Mouse (Mus musculus) lung, embryonic 15.5 days (tissue): ENCODE results near the gene Gclm. TPM values are rescaled to one million over a fixed set of nuclear protein-coding genes. Genes with fewer than 3 reads are reported as not detected.

Experiments used
- ATAC-seq: fragments of 200-750 bp; cut with Nextera tagmentation; 2 replicates; pipeline ENCODE4 v1.8.0; 2017; ENCODE audit warnings: moderate number of reproducible peaks, borderline replicate concordance; ENCODE audit not compliant: low FRiP score, low TSS enrichment; ENCODE audit errors: extremely low read depth
- H3K27ac ChIP-seq: fragments of 300-500 bp; sonication (generic); 2 replicates; pipeline ENCODE4 v1.5.1; 2015; ENCODE audit warnings: moderate library complexity, mild to moderate bottlenecking, inconsistent platforms
- H3K27me3 ChIP-seq: fragments of 300-500 bp; sonication (generic); 2 replicates; pipeline ENCODE4 v1.6.1; 2015; ENCODE audit warnings: inconsistent platforms
- H3K36me3 ChIP-seq: fragments of 300-500 bp; sonication (generic); 2 replicates; pipeline ENCODE4 v1.6.1; 2015; ENCODE audit warnings: inconsistent platforms
- H3K4me1 ChIP-seq: fragments of 300-500 bp; sonication (generic); 2 replicates; pipeline ENCODE4 v1.6.1; 2015; ENCODE audit warnings: inconsistent platforms
- H3K4me2 ChIP-seq: fragments of 300-500 bp; sonication (generic); 2 replicates; pipeline ENCODE4 v1.6.1; 2015; ENCODE audit warnings: inconsistent platforms, mild to moderate bottlenecking, moderate library complexity
- H3K4me3 ChIP-seq: fragments of 300-500 bp; sonication (generic); 2 replicates; pipeline ENCODE4 v1.5.1; 2015; ENCODE audit warnings: mild to moderate bottlenecking, inconsistent platforms
- H3K9ac ChIP-seq: fragments of 300-500 bp; sonication (generic); 2 replicates; pipeline ENCODE4 v1.6.1; 2015; ENCODE audit warnings: inconsistent platforms
- H3K9me3 ChIP-seq: fragments of 300-500 bp; sonication (generic); 2 replicates; pipeline ENCODE4 v1.6.1; 2016; ENCODE audit warnings: inconsistent platforms
- WGBS: fragments of 180-500 bp; shearing (Covaris S2); methylation state at CpG from one replicate; pipeline ENCODE4 v1.1.7; 2015; 5-methylcytosine and 5-hydroxymethylcytosine counted together
- polyA plus RNA-seq: library from polyadenylated mRNA; unstranded; fragments of >200 nt; fragmentation: Nextera tagmentation; extraction: Ambion mirVana; gene quantifications from 2 replicates; pipeline ENCODE4 v1.2.1, GENCODE M21; 2015

The Gclm gene
- 90.6 and 103 TPM in 2 replicates for polyA plus RNA-seq

DNA sequence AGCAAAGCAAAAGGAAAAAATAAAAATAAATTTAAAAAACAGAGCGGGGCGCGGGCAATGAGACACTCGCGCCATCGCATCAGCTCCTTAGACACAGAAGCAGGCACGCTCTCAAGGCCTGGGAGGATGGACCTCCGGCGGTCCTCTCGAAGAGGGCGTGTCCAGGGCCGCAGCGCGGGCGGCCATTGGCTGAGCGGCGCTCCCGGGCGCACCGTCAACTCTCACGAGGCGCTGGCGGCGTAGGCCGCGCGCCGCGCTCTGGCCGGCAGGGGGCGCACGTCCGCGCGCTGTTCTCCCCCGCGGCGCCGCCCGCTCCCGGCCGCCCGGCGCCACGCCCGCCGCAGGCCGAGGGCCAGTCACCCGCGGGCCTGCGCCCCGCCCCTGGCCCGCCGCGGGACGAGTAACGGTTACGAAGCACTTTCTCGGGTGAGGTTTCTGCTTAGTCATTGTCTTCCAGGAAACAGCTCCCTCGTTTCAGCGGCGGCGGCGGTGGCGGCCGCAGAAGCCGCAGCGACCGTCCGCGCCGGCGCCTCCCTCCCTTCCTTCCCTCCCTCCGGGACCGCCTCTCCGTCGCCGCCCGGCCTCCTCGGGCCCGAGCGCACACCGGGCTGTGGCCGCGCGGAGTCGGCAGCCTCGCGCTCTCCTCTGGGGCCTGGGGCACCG, at the start of gene Gclm:
Gene Gclm, plus strand, starts transcription at position 343 of the 663 bp plus-strand sequence.
- Histone ChIP-seq H3K4me3 (peak within 1 kb of the TSS; percentile 99), H3K36me3 (no peaks in the 10 kb centered on the region), H3K9me3 (no peaks in the 10 kb centered on the region), H3K9ac (peak within 1 kb of the TSS; percentile 90), H3K4me1 (peaks cover 19% of the 10 kb centered on the region), H3K4me2 (peak within 1 kb of the TSS; percentile 86), H3K27me3 (no peaks in the 10 kb centered on the region), H3K27ac (peak within 1 kb of the TSS; percentile 94)
- under 1% methylated on average over 77 of the region's 90 CpGs for WGBS
- ATAC-seq, result peak; percentile 96

DNA sequence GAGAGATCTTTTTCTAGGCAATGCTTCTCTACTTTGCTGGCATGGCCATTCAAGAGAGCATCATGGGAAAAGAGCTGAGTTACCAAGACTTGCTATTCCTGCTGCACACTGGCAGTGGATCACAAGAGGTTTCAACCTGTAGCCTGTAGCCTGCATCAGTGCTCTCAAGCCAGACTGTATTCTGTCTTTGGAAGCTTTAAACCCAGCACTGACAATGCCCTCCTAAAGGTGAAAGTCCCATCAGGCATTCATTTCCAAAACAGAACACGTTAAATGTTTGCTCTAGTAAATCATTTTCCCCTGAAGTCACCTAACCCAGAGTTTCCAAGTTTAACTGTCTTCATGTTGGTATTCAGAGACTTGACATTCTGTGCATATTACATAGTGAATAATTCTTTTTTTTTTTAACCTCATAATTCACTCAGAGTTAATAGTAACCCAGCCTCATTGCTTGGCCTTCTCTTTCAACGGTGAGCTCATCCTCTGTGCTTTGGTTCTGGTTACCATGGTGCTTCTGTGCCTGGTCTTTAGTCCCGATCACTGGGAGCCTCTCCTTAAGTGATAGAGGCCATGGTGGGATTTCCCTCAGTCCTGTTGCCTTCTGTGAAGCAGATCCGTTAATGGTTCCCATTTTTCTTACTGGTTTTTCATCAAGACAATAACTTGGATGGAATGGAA, 48.6 kb upstream of the Gclm start:
- no peaks in the 10 kb centered on the region for H3K27me3 ChIP-seq
- no peak for ATAC-seq
- no peak overlapping the region for H3K4me3 ChIP-seq
- no peaks in the 10 kb centered on the region for H3K9me3 ChIP-seq
- no peak overlapping the region for H3K27ac ChIP-seq
- 74% methylated on average over 4 of the region's 4 CpGs for WGBS
- H3K9ac ChIP-seq, result no peak overlapping the region
- no peak overlapping the region for H3K4me2 ChIP-seq
- H3K4me1 ChIP-seq, result peaks cover 15% of the 10 kb centered on the region
- H3K36me3 ChIP-seq, result no peaks in the 10 kb centered on the region

DNA sequence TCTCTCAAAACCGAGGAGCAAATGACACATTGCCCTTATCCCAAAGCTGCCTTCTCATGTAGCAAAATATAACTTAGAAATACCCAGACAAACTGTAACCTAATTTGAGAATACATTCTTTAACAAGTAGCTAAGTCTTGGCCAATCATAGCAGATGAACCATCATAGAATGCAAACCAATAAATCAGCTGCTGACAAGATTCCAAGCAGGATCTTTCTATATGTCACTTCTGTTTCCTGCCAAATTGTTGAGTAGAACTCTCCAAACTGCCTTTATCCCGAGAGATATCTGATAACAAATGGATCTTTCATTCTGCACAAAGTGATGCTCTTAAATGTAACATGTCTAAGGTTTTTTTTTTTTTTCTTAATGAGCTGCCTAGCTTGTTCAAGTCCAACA, 46.8 kb upstream of the Gclm start:
- peak; percentile 52; the same call in 1 of the 2 replicates for ATAC-seq
- 38% methylated on average over 2 of the region's 2 CpGs for WGBS
- Histone ChIP-seq H3K9me3 (no peaks in the 10 kb centered on the region), H3K27me3 (no peaks in the 10 kb centered on the region), H3K9ac (no peak overlapping the region), H3K27ac (peak overlapping the region; percentile 91), H3K4me1 (peaks cover 11% of the 10 kb centered on the region), H3K36me3 (no peaks in the 10 kb centered on the region), H3K4me2 (no peak overlapping the region), H3K4me3 (no peak overlapping the region)

DNA sequence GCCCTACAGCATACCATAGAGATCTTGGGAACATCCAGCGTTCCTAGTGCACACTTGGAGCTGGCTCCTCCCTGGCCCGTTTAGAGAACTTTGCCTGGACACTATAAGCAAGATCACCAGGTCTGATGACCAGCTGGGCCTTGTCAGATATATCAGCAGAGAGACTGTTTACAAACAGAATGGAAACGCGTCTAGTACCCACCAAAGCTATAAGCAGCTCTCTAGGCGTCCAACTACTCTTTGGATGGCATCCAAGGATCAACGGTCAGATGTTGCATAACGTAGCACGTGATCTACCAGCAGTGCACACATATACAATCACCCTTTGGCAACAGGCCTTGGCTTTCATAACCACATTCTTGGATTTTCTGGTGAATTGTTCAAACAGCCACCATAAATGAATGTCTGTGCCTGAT, 46.4 kb upstream of the Gclm start:
- ATAC-seq, result peak; percentile 95
- peak overlapping the region; percentile 91 for H3K27ac ChIP-seq

DNA sequence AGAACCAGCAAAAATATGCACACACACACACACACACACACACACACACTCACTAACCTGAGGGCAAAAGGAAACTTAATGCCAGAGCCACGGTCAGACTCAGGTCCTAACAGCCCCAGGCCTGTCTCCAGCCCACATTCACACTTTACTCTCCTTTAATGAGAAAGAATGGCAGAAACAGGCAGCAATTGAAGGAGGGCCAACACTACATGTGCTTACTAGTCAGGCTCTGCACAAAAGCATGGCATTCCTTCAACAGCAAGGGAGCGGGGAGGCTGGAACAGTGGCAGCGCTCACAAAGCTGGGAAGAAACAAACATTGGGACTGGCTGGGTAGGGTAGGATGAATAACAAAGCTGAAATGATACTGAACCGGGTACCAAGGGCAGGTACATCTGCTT, 45.8 kb upstream of the Gclm start:
- H3K4me3 ChIP-seq, result no peak overlapping the region
- 80% methylated on average over 4 of the region's 4 CpGs for WGBS
- no peaks in the 10 kb centered on the region for H3K9me3 ChIP-seq
- H3K9ac ChIP-seq, result no peak overlapping the region
- no peaks in the 10 kb centered on the region for H3K36me3 ChIP-seq
- peak overlapping the region; percentile 91 for H3K27ac ChIP-seq
- no peak overlapping the region for H3K4me2 ChIP-seq
- peaks cover 11% of the 10 kb centered on the region for H3K4me1 ChIP-seq
- no peaks in the 10 kb centered on the region for H3K27me3 ChIP-seq
- no peak for ATAC-seq

More for the DNA sequence above, 46.4 kb upstream of the Gclm start:
- Histone ChIP-seq H3K9me3 (no peaks in the 10 kb centered on the region), H3K9ac (no peak overlapping the region), H3K4me3 (no peak overlapping the region), H3K36me3 (no peaks in the 10 kb centered on the region), H3K4me1 (peaks cover 11% of the 10 kb centered on the region), H3K4me2 (no peak overlapping the region), H3K27me3 (no peaks in the 10 kb centered on the region)
- WGBS, result 23% methylated on average over 8 of the region's 8 CpGs

DNA sequence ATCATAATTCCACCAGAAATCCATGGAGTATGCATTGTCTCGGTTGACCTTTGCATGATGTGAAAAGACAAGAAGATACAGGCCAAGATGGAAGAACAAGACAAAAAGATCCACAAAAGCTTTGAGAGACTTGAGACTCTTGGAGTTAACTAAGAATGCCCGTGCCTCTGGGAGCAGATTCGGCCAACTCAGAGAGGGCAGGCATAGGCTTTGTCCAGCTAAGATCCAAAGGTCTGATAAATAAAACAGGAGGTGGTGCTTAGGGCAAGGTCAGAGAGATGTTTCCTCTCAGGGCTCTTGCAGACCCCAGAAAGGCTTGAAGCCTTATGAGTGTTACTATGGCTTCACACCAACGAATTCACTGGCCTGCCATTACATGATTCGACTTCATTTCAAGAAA, 45.3 kb upstream of the Gclm start:
- no peak for ATAC-seq
- H3K9ac ChIP-seq, result no peak overlapping the region
- H3K27me3 ChIP-seq, result no peaks in the 10 kb centered on the region
- 85% methylated on average over 5 of the region's 5 CpGs for WGBS
- H3K36me3 ChIP-seq, result no peaks in the 10 kb centered on the region
- peaks cover 11% of the 10 kb centered on the region for H3K4me1 ChIP-seq
- H3K27ac ChIP-seq, result peak overlapping the region; percentile 91
- H3K4me3 ChIP-seq, result no peak overlapping the region
- H3K9me3 ChIP-seq, result no peaks in the 10 kb centered on the region
- H3K4me2 ChIP-seq, result no peak overlapping the region

DNA sequence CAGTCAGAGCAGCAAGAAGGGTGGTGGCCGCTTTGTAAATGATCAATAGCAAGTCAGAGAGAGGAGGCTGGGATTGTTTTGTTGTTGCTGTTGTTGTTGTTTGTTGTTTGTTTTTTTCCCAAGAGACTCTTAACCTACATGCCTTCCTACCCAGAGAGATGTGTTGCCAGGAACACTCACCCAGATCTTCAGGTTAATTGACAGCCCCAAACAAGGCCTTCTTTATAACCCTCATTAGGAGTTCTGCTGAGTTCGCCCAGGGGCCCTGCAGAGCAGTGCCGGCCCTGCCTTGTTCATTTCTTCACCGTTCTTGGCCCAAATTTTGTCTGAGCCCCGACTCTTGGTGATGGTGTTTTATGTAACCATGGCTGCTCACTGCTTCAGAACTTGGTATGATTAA, 44.9 kb upstream of the Gclm start:
- Histone ChIP-seq H3K4me3 (no peak overlapping the region), H3K9me3 (no peaks in the 10 kb centered on the region), H3K27me3 (no peaks in the 10 kb centered on the region), H3K4me1 (peaks cover 11% of the 10 kb centered on the region), H3K4me2 (no peak overlapping the region), H3K9ac (no peak overlapping the region), H3K27ac (peak overlapping the region; percentile 91; the same call in 1 of the 2 replicates), H3K36me3 (no peaks in the 10 kb centered on the region)
- WGBS, result 83% methylated on average over 5 of the region's 5 CpGs
- ATAC-seq, result no peak

DNA sequence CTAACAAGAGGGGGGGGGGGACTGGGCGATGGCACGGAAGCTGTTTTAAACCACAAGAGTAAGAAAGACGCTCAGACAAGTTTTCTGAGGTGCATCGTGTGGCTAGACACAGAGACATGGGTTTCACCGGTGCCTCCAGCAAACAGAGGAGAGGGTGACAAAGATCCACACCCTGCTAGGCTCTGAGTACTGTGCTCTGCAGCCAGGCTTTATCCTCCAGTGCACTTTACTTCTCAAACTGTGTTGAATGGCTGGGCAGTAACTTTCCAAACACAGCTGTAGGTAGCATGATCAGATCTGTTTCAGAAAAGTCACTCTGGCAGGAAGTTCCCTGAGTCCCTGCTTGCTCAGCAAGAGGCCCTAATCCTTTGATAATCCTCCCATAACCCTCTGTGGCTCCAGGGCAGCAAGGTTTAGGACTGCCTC, 43.0 kb upstream of the Gclm start:
- H3K9ac ChIP-seq, result no peak overlapping the region
- no peaks in the 10 kb centered on the region for H3K9me3 ChIP-seq
- no peaks in the 10 kb centered on the region for H3K27me3 ChIP-seq
- H3K27ac ChIP-seq, result no peak overlapping the region
- ATAC-seq, result no peak
- peaks cover 11% of the 10 kb centered on the region for H3K4me1 ChIP-seq
- 28% methylated on average over 5 of the region's 5 CpGs for WGBS
- no peak overlapping the region for H3K4me3 ChIP-seq
- H3K36me3 ChIP-seq, result no peaks in the 10 kb centered on the region
- no peak overlapping the region for H3K4me2 ChIP-seq

DNA sequence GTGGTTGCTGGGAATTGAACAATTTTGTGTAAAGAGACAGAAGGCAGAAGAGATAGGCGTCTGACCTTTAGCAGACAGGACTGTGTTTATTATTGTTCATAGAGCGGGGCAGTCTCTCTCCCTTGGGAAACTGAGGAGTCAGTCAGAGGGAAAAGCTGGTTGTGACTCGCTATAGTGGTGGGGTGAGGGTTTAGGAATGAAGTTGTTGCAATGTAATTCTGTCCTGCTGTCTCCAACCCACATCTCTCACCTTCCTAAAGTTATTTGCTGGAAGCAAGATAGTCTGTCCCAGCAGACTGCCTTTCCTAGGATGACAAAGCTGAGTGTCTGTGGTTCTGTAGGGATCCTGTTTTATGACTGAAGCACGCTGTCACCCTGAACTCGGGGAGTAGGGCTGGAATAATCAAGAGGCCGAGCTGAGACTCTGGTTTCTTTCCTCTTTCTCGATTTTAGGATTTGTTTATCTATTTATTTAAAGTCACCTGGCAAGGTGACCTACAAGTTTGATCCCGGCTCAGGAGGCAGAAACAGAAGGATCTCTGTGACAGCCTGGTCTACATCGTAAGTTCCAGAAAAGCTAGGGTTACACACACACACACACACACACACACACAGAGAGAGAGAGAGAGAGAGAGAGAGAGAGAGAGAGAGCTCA, 41.6 kb upstream of the Gclm start:
- Histone ChIP-seq H3K27me3 (no peaks in the 10 kb centered on the region), H3K4me3 (no peak overlapping the region), H3K9ac (no peak overlapping the region), H3K4me1 (peaks cover 11% of the 10 kb centered on the region), H3K36me3 (no peaks in the 10 kb centered on the region), H3K27ac (no peak overlapping the region), H3K4me2 (no peak overlapping the region), H3K9me3 (no peaks in the 10 kb centered on the region)
- 63% methylated on average over 9 of the region's 9 CpGs for WGBS
- no peak for ATAC-seq

DNA sequence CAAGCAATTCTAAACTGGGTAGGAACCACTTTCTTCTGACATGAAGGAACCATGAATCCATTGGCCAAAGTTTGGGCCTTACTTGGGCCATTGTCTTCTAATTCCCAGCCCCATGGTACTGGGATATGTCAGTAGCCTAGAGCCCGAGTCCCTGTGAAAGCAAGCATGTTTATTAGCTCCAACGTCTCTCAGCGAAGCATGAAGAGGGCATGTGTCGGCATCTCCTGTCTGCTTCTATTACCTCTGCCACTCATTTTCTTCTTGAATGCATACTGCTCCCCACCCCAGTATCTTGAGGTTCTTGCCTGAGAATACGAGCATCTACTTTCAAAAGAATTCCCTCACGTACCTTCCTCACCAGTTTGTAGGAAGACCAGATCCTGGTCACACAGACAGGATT, 39.6 kb upstream of the Gclm start:
- Histone ChIP-seq H3K4me1 (0 out of 2 replicates have a peak, but pooled peaks cover 5% of the 10 kb centered on the region), H3K4me3 (no peak overlapping the region), H3K9me3 (no peaks in the 10 kb centered on the region), H3K9ac (no peak overlapping the region), H3K4me2 (no peak overlapping the region), H3K27ac (no peak overlapping the region), H3K36me3 (no peaks in the 10 kb centered on the region), H3K27me3 (no peaks in the 10 kb centered on the region)
- ATAC-seq, result no peak
- 92% methylated on average over 6 of the region's 6 CpGs for WGBS

DNA sequence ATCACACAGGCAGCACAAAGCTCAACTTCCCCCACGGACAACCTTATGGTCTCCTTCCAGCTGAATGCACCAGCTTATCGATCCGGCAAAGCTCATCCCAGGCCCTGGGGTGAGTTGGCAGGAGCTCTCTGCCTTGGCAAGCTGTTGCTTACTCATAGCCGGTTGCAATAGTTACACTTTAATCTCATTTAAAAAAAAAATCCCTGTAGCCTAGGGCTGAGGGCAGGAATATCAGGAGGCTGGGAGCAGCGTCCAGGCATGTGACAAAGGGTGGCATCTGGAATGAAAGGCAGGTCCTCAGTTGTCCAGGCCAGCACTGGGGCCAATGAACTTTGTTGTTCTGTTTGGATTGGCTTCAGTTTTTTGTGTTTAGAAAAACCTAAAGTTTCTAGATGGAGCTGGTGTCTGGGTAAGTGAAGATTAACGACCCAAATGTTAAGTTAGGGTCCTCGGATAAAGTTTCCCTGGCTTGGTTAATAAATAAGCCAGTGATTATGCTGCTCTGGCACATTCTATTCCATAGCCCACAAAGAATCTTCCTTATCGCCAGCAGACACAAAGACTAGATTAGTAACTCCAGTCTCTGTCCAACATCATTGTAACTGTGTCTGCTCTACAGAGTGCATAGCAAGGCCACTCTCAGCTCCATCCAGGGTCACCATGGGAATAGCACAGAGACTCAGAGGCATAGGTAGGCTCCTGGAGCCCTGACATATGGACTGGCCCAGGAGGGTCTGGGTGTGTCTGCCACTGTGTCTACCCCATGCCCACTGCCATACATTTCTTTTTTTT, 38.9 kb upstream of the Gclm start:
- 0 out of 2 replicates have a peak, but pooled peaks cover 7% of the 10 kb centered on the region for H3K4me1 ChIP-seq
- H3K4me2 ChIP-seq, result no peak overlapping the region
- H3K9me3 ChIP-seq, result no peaks in the 10 kb centered on the region
- ATAC-seq, result no peak
- no peak overlapping the region for H3K9ac ChIP-seq
- no peaks in the 10 kb centered on the region for H3K36me3 ChIP-seq
- H3K27me3 ChIP-seq, result no peaks in the 10 kb centered on the region
- no peak overlapping the region for H3K27ac ChIP-seq
- WGBS, result 63% methylated on average over 8 of the region's 8 CpGs
- no peak overlapping the region for H3K4me3 ChIP-seq
